Mouse (Mus musculus) hindbrain, embryonic 13.5 days (tissue): Measurements from ENCODE around the gene Gm17087. TPM values are rescaled to one million over a fixed set of nuclear protein-coding genes. Genes with fewer than 3 reads are reported as not detected.

Experiments
- ATAC-seq: fragments of 200-750 bp; cut with Nextera tagmentation; 2 replicates; pipeline ENCODE4 v1.8.0; 2017; ENCODE audit warnings: moderate TSS enrichment; ENCODE audit not compliant: low FRiP score
- H3K27ac ChIP-seq: fragments of 300-500 bp; sonication (generic); 2 replicates; pipeline ENCODE4 v1.5.1; 2015; ENCODE audit warnings: inconsistent platforms, mild to moderate bottlenecking, moderate library complexity
- H3K27me3 ChIP-seq: fragments of 300-500 bp; sonication (generic); 2 replicates; pipeline ENCODE4 v1.6.1; 2015; ENCODE audit warnings: mild to moderate bottlenecking, inconsistent platforms
- H3K36me3 ChIP-seq: fragments of 300-500 bp; sonication (generic); 2 replicates; pipeline ENCODE4 v1.6.1; 2015; ENCODE audit warnings: mild to moderate bottlenecking, inconsistent platforms
- H3K4me1 ChIP-seq: fragments of 300-500 bp; sonication (generic); replicated peaks from 2 replicates; pipeline ENCODE4 v1.6.1; 2015; ENCODE audit warnings: inconsistent platforms
- H3K4me2 ChIP-seq: fragments of 300-500 bp; sonication (generic); 2 replicates; pipeline ENCODE4 v1.6.1; 2015; ENCODE audit warnings: inconsistent platforms, mild to moderate bottlenecking, moderate library complexity
- H3K4me3 ChIP-seq: fragments of 300-500 bp; sonication (generic); 2 replicates; pipeline ENCODE4 v1.5.1; 2015; ENCODE audit warnings: mild to moderate bottlenecking, inconsistent platforms
- H3K9ac ChIP-seq: fragments of 300-500 bp; sonication (generic); 2 replicates; pipeline ENCODE4 v1.6.1; 2015; ENCODE audit warnings: mild to moderate bottlenecking, inconsistent platforms
- H3K9me3 ChIP-seq: fragments of 300-500 bp; sonication (generic); 2 replicates; pipeline ENCODE4 v1.6.1; 2016; ENCODE audit warnings: inconsistent platforms
- WGBS: fragments of 180-500 bp; shearing (Covaris S2); methylation state at CpG from one replicate; pipeline ENCODE4 v1.1.7; 2015; 5-methylcytosine and 5-hydroxymethylcytosine counted together
- polyA plus RNA-seq: library from polyadenylated mRNA; unstranded; fragments of >200 nt; fragmentation: Nextera tagmentation; extraction: Ambion mirVana; gene quantifications from 2 replicates; pipeline ENCODE4 v1.2.1, GENCODE M21; 2015

Gm17087 gene
- polyA plus RNA-seq, 1 experiment from 2014 or later, result not detected

- H3K4me2 ChIP-seq, result no peak overlapping the region
- H3K9me3 ChIP-seq, result no peaks in the 10 kb centered on the region
- H3K36me3 ChIP-seq, result no peaks in the 10 kb centered on the region
- H3K9ac ChIP-seq, result no peak overlapping the region
- no peak overlapping the region for H3K4me3 ChIP-seq
- ATAC-seq, result no peak
- WGBS, result 83% methylated on average over 6 of the region's 6 CpGs
- no peaks in the 10 kb centered on the region for H3K27me3 ChIP-seq
- no peaks in the 10 kb centered on the region for H3K4me1 ChIP-seq
- no peak overlapping the region for H3K27ac ChIP-seq
Measured at GRCm38 (mm10) chr17:8536522-8536921, 30.2 kb downstream of the Gm17087 start.

- WGBS, result 51% methylated on average over 3 of the region's 3 CpGs
- Histone ChIP-seq H3K4me2 (no peak overlapping the region), H3K4me3 (no peak overlapping the region), H3K9ac (no peak overlapping the region), H3K36me3 (no peaks in the 10 kb centered on the region), H3K27ac (no peak overlapping the region), H3K4me1 (no peaks in the 10 kb centered on the region), H3K9me3 (no peaks in the 10 kb centered on the region), H3K27me3 (0 out of 2 replicates have a peak, but pooled peaks cover 4% of the 10 kb centered on the region)
- ATAC-seq, result no peak
Measured at GRCm38 (mm10) chr17:8533828-8534227, 32.9 kb downstream of the Gm17087 start.

- Histone ChIP-seq H3K27me3 (peaks cover 9% of the 10 kb centered on the region), H3K4me3 (no peak overlapping the region), H3K4me2 (no peak overlapping the region), H3K27ac (no peak overlapping the region), H3K9me3 (no peaks in the 10 kb centered on the region), H3K4me1 (no peaks in the 10 kb centered on the region), H3K9ac (no peak overlapping the region), H3K36me3 (no peaks in the 10 kb centered on the region)
- ATAC-seq, result no peak
- WGBS, result 76% methylated on average over 4 of the region's 4 CpGs
Measured at GRCm38 (mm10) chr17:8532609-8533008, 34.1 kb downstream of the Gm17087 start.

- Histone ChIP-seq H3K36me3 (no peaks in the 10 kb centered on the region), H3K9ac (no peak overlapping the region), H3K4me3 (no peak overlapping the region), H3K4me2 (no peak overlapping the region), H3K9me3 (no peaks in the 10 kb centered on the region), H3K27ac (no peak overlapping the region), H3K27me3 (peaks cover 40% of the 10 kb centered on the region), H3K4me1 (peaks cover 23% of the 10 kb centered on the region)
- ATAC-seq, result no peak
- 85% methylated on average over 3 of the region's 3 CpGs for WGBS
Measured at GRCm38 (mm10) chr17:8528641-8529040, 38.1 kb downstream of the Gm17087 start.

DNA sequence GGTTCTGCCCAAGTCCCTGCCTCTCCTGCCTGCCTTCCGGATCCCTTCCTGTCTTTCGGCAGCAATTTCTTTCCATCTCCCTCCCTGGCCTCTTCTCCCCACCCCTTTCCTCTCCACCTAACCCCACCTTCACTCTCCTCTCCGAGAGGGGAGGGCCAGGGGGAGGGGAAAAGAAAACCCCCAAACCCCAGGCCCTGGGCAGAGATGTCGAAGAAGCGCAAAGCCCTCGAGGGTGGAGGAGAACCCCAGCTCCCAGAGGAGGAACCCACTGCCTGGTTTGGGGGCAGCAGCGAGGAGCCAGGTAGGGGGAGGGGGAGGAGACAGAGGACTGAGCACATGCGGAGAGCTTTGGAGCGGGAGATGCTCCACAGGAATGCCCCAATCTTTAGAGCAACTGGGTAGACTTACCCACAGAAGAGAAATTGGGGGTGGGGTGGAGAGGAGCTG, 39.9 kb downstream of the Gm17087 start:
- Histone ChIP-seq H3K27ac (no peak overlapping the region), H3K4me2 (no peak overlapping the region), H3K9ac (no peak overlapping the region), H3K4me1 (peaks cover 28% of the 10 kb centered on the region), H3K9me3 (no peaks in the 10 kb centered on the region), H3K27me3 (peaks cover 57% of the 10 kb centered on the region), H3K36me3 (no peaks in the 10 kb centered on the region), H3K4me3 (no peak overlapping the region)
- 8% methylated on average over 9 of the region's 9 CpGs for WGBS
- ATAC-seq, result no peak

DNA sequence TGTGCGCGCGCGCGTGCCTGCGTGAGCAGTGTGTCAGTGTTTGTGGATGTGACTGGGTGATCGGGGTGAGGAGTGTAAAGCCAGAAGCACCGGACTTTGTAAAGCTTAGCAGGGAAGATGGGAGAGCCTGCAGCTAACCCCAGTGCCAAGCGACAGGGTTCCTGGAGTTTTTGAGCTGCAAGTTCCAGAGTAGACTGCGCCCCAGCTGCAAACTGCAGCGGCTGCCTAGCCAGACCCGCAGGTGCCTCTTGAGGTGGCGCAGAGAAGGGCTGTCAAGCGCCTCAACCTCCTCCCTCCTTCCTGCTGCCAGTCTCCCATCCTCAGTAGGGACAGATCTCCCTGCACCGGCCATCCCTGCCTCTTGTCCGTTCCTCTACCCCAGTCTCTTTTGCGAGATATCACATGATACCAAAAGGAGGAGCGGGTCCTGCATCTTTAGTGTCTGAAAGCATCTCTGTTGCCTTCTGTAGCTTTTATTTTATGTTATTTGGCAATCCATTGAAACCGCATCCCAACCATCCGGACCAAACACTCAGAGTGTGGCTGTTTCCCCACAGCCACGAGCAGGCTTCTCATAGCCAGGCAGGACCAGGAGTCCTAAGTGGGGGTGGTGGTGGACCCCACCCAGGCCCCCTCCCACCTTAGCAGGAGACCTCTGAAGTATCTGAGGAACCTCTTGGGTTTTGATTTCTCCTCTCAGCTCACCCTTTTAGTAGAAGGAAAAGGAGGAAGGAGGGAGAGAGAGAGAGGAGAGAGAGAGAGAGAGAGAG, 40.6 kb downstream of the Gm17087 start:
- Histone ChIP-seq H3K9me3 (no peaks in the 10 kb centered on the region), H3K27ac (no peak overlapping the region), H3K36me3 (no peaks in the 10 kb centered on the region), H3K4me3 (peak overlapping the region; percentile 57), H3K4me1 (peaks cover 28% of the 10 kb centered on the region), H3K4me2 (peak overlapping the region; percentile 85), H3K9ac (peak overlapping the region; percentile 58; the same call in 1 of the 2 replicates), H3K27me3 (peaks cover 61% of the 10 kb centered on the region)
- no peak for ATAC-seq
- 4% methylated on average over 21 of the region's 21 CpGs for WGBS

DNA sequence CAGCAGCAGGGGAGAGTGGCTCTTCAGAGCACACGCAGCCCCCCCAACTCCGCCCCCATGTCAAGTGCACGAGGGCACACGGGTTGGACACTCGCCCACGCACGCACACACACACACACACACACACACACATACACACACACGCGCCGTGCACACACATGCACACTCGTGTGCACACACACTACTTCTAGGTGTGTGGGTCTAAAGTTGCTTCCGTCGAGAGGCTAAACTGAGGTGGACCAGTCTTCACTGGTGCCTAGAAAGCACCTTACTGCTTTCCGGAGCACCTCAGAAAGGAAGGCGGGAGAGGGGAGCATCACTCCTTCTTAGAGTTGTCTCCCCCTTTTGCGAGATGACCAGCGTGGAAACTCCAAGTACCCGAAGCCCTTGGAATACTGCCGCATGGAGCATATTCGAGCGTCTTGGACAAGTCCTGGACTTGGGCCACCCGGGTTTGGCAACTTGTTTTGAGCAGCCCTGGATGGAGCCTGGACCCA, 41.5 kb downstream of the Gm17087 start, which contains the start of gene Pde10a:
TSS of gene Pde10a (plus strand) at position 148 of the 497 bp plus-strand sequence.
- peaks cover 66% of the 10 kb centered on the region for H3K27me3 ChIP-seq
- peak within 1 kb of the TSS; percentile 85 for H3K4me2 ChIP-seq
- peak within 1 kb of the TSS; percentile 57 for H3K4me3 ChIP-seq
- peak within 1 kb of the TSS; percentile 44; the same call in 1 of the 2 replicates for H3K27ac ChIP-seq
- no peaks in the 10 kb centered on the region for H3K36me3 ChIP-seq
- H3K4me1 ChIP-seq, result peaks cover 28% of the 10 kb centered on the region
- peak within 1 kb of the TSS; percentile 78 for H3K9ac ChIP-seq
- WGBS, result 0% methylated on average over 20 of the region's 22 CpGs
- peak; percentile 50 for ATAC-seq
- no peaks in the 10 kb centered on the region for H3K9me3 ChIP-seq

- WGBS, result under 1% methylated on average over 33 of the region's 45 CpGs
- peak overlapping the region; percentile 44; the same call in 1 of the 2 replicates for H3K27ac ChIP-seq
- H3K9me3 ChIP-seq, result no peaks in the 10 kb centered on the region
- peak overlapping the region; percentile 85 for H3K4me2 ChIP-seq
- peak; percentile 94 for ATAC-seq
- H3K36me3 ChIP-seq, result no peaks in the 10 kb centered on the region
- H3K27me3 ChIP-seq, result peaks cover 66% of the 10 kb centered on the region
- H3K9ac ChIP-seq, result peak overlapping the region; percentile 78
- H3K4me1 ChIP-seq, result peaks cover 28% of the 10 kb centered on the region
- peak overlapping the region; percentile 57 for H3K4me3 ChIP-seq
Measured at GRCm38 (mm10) chr17:8524387-8525165, 42.2 kb downstream of the Gm17087 start.

DNA sequence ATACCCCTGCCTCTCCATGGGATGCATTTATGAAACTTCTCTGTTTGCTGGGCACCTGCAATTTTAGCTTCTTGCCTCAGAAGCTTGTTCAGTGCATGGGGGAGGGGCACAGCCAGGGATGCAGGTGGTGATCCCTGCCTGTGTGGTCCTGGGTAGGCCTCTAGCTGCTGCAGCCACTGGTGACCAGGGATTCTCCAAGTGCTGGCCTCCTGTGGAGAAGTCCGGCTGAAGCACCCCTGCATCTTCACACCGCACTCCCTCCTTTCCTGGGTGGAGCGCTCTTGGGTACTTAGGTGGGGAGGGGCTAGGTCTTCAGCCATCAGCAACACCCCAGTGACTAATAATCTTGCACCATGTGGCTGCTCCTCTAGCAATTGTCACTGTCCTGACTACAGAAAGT, 42.8 kb downstream of the Gm17087 start:
- Histone ChIP-seq H3K36me3 (no peaks in the 10 kb centered on the region), H3K27ac (peak overlapping the region; percentile 44; the same call in 1 of the 2 replicates), H3K4me2 (peak overlapping the region; percentile 85), H3K9me3 (no peaks in the 10 kb centered on the region), H3K27me3 (peaks cover 66% of the 10 kb centered on the region), H3K4me1 (peaks cover 28% of the 10 kb centered on the region), H3K9ac (peak overlapping the region; percentile 78), H3K4me3 (peak overlapping the region; percentile 57)
- 29% methylated on average over 3 of the region's 3 CpGs for WGBS
- peak; percentile 14 for ATAC-seq

DNA sequence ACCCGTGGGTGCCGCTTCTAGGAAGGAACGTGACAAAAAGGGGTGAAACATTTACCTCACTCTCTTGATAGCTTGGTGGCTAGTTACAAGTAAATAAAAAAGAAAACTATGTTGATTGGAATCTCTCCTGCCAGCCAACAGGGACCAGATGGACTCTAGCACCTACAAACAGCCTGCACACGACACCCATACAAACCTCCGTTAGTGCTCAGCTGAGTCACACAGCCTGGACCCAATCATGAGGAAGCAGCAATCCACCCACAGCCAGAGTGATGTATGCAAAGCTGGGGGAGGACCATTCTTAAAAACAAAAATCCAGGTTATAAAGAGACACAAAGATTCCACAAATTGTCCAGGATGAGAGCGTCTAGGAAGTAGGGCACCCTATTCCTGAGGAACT, 50.7 kb downstream of the Gm17087 start:
- Histone ChIP-seq H3K36me3 (no peaks in the 10 kb centered on the region), H3K9me3 (no peaks in the 10 kb centered on the region), H3K27ac (no peak overlapping the region), H3K27me3 (peaks cover 31% of the 10 kb centered on the region), H3K9ac (no peak overlapping the region), H3K4me1 (no peaks in the 10 kb centered on the region), H3K4me2 (no peak overlapping the region), H3K4me3 (no peak overlapping the region)
- ATAC-seq, result no peak
- WGBS, result 89% methylated on average over 6 of the region's 6 CpGs
